Mouse (Mus musculus) thymus, postnatal 36 days (tissue): ENCODE results near the gene 1700003F12Rik.

Source experiments
- DNase-seq, 2 experiments: peaks; one replicate each; pipeline ENCODE4 v3.0.0; 2022; ENCODE audit warnings: mixed read lengths in 2 of 2

The 1700003F12Rik gene

DNA sequence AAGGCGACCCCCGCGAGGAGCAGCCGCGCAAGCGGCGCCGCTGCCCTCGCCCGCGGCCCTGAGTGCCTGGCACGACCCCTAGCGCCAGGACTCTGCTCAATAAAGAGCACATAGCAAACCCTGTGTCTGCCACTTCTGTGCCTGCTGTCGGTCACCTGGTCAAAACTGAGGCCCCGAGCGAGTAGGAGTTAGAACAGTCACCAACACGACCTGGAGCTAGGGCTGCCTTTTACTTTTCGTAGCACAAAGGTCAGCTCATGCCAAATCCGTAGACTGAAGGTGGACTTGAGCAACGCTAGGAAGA is 3.0 kb downstream of the 1700003F12Rik start:
- DNase-seq = no peak

DNA sequence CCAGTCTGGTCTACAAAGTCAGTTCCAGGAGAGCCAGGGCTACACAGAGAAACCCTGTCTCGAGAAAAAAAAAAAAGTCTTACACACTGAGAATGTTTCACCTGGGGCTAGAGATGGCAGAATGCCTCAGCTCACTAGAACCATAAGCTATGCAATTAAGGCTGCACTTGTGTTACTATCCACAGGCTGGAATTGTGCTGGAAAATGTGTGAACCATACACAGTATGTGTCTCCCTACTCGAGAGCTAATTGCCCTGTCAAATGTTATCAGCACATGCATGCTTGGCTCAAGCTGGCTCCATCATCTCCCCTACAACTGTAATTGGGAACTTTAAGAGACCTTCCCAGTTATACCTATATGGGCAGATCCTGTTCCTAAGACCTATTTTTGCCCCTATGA is 4.1 kb downstream of the 1700003F12Rik start:
- DNase-seq = no peak

DNA sequence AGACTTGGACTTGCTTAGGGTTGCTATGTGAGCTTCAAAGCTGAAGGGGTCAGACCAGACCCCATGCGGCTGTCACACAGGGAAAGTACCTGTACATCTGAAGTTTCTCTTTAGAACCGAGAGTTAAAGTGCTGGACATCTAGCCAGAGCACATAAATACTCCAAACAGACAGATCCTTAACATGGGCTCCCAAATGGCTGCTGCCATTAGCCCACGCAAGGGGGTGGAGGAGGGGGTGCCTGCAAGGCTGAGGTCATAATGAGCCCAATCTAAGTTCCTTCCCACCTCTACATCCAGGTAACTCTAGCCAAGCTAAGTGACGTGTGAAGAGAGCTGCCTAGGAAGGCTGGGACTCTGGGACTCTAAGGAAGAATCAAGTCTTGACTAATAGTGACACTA is 4.6 kb downstream of the 1700003F12Rik start, which contains the start of gene Actl10:
Gene Actl10 (plus strand): TSS at position 301 of the 400 bp plus-strand sequence.
- no peak for DNase-seq

DNA sequence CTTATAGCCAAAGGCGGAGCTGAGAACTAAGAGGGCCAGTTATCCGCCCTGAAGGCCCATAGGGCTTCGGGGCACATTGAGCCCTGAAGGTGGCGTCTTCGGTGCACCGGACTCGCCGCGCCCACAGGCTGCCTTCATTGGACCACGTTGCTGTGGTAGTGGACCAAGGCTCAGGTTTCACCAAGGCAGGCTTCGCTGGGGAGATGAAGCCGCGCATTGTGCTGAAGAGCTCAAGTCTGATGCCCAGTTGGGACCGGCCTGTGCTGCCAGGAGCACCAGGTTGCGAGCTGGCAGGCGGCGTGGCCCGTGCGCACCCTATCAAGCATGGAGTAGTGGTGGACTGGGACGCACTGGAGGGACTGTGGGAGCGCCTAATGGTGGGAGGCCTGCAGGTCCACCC is 5.0 kb downstream of the 1700003F12Rik start:
- DNase-seq = no peak

DNA sequence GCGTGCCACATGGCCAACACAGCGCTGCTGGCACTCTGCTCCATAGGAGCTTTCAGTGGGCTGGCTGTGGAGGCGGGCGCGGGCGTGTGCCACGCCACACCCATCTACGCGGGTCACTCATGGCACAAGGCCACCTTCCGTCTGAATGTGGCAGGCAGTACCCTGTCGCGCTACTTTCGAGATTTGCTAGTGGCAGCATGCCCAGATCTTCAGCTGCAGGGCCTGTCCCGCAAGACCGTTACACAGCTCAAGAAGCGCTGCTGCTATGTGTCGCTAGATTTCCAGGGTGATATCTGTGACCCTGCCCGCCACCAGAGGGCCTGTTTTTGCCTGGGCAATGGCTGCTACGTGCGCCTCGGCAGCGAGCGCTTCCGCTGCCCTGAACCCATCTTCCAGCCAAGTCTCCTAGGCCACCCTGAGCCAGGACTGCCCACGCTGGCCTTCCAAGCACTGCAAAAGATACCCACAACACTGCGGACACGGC is 5.6 kb downstream of the 1700003F12Rik start:
- DNase-seq = peak; percentile 80 to 81

DNA sequence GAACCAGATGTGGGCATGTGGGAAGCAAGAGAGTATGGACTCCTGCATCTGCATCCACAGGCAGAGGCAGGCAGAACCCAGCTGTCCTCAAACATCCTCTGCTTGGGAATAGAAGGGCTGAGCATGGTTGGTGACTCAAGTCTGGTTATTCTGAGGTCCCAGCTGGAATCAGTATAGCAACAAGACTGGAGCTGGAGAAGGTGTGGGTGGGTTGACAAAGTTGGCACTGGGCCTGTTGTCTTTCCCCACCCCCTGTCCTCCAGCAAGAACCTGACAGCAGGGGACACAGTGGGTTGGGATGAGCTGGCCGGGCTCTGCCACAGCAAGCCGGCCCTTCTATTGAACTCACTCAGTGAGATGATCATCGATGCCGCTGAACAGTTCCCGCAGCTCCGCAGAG is 8.3 kb downstream of the 1700003F12Rik start:
- no peak for DNase-seq

DNA sequence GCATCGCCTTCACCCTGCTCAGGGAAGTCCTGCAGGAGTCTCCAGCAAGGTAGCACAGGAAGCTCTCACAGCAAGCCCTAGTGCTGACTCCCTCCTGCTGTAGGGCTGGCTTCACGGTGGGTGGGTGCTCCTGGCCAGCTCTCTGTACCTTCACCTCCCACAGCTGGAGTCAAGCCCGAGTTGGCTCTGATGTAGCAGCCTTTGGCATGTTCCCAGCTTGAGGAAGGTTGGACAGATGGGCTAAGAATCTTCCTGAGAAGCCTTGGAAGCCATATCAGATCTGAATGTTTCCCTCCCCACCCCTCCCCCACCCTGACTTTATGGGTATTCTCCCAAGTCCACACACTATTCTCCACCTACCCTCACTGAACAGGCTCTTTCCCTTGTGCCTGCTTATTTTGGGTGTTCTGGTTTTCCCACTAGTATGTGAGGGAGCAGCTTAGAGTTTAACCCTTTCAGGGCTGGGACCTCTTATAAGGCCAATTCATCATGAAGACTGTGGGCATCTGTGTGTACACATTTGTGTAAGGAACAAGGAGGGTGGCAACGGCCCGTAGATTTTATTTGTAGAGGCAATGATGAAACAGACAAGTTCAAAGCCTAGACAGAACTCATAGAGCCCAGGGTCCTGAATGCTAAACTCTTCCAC is 10.4 kb downstream of the 1700003F12Rik start:
- no peak for DNase-seq

DNA sequence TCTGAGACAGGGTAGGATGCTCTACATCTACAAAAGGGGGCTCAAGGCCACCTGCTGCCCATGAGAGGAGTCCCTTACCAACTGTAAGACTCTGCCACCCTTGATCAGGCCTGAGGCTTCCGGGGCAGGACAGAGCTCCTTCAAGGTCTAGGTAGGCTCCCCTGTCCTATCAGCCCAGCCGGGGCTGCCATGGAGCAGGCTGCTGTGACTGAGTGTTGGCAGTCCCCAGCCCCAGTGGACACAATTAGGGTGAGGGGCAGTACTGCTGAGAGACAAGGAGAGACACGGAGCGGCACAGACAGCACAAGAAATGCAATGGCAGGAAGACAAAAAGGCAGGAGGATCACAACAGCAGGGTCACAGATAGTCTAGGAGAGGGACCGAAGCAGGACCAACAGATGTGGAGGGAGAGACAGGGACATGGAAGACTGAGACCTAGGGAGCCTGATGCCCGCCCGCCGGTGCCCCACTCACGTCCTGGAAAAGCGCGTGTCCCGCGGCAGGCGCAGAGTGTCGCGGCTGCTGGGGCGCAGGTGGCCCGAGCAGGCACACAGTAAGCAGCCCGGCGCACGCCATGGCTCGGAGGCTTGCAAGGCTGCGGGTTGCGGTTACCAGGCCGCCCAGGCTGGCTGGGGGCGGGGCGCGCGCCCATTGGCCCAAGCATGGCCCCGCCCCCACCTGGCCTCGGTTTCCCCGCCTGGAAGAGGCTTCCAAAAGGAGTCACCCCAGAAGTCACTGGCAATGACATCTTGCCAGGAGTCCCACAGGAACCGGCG is 11.6 kb downstream of the 1700003F12Rik start, which contains the start of gene Necab3:
Gene Necab3 (minus strand): TSS at position 627 of the 776 bp plus-strand sequence.
- DNase-seq = peak; percentile 67 to 77

DNA sequence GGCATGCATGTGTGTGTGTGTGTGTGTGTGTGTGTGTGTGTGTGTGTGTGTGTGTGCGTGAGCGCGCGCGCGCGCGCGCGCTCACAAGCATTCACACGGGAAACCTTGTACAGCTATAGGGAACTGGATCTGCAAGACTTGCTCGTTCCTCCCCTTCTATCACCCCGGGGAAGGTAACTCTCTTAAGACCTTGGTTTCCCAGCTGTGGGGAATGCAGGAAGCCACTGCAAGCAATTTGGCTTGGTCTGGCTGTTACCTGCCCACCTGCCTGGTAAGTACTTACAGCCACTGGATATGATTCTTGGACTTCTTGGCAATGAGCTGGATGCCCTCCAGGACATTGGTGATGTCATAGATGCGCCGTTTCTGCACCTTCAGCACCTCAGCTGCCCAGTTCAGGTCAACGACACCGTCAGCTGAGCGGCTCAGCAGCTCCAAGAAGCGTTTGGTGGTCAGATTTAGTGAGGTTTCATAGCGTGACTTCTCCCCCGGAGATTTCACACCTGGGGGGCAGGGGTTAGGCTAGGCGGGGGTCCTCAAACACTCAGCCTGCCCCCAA is 16.8 kb downstream of the 1700003F12Rik start:
- no peak for DNase-seq

DNA sequence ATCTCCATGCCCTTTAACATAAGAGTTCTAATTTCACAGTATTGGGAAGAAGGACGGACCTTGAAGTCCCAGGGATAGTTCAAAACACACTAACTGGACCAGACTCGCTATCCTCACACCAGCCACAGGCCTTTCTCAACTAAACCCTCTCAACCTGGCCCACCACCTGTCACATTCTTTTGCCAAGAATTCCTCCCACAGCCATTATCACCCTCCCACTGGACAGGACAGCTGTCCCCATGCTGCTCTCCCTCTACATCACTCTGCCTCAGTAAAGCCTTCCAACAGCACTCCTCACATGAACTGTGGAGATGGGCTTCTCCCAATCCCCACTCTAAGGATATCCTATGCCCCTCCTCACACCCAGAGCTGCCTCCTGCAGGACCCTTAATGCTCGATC is 18.7 kb downstream of the 1700003F12Rik start:
- no peak for DNase-seq

DNA sequence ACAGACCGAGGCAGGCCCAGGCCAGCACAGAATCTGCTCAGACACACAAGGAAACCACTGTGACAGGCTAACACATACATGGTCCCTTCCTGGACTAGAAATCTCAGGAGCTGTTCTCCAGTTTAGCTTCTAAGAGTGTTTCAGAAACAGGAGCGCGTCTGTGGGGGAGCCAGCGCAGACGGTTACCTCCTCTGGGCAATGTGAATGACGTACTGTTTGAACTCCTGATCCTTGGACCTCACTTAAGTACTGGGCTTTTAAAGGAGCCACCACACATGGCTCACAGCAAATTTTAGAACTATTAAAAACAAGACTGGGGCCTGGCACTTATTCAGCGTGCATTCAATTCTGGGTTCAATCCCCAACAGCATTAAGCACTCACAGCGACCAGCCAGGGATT is 19.8 kb downstream of the 1700003F12Rik start:
- DNase-seq = no peak

DNA sequence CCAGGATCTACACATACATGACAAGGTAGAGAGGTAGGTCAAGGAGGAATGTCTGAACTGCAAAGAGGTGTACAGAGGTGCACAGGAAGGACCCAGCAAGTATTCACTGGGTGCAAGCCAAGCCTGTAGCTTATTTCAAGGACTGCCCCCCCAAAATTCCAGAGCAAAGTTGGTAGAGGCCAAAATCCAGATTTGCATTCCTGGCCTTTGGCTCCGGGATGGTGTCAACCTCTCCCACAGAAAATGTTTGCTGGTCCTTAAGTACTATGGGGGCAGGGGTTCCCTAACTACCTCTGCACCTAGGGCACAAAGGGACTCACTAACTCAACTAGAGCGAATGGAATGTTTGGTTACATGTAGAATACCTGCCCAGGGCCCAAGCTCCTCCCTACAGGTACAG is 20.9 kb downstream of the 1700003F12Rik start:
- DNase-seq = no peak

DNA sequence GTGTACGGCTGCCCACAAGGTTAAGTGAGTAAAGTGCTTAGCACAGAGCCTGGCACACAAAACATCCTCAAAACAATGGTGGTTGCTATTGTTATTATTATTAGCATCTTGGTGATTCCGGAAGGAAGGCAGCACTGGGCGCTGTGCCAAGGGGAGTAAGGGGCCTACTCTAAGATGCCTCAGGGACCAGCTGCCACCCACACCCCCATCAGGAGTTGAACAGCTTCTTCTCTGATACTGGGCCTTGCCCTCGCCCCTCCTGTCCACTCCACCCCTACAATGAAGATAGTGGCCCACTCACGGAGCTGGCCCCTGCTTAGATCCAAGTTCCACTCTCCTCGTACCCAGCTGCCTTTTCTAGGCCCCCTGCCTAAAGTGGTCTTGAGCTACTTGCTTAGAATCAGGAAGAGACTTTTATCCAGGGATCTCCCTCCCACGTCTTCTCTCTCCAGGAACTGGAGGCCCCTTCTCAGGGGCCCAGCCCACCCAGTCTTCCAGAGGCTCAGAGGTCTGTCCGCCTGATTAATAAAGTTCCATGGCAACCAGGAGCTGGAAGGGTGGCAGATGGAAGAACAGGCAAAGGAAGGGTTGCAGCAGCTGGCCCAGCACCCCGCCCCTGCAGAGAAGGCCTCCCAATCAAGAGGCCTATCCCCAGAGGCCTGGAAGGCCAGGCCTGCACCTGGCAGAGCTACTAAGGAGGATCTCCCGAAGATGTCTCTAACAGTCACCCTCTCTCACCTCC is 21.6 kb downstream of the 1700003F12Rik start:
- no peak for DNase-seq

DNA sequence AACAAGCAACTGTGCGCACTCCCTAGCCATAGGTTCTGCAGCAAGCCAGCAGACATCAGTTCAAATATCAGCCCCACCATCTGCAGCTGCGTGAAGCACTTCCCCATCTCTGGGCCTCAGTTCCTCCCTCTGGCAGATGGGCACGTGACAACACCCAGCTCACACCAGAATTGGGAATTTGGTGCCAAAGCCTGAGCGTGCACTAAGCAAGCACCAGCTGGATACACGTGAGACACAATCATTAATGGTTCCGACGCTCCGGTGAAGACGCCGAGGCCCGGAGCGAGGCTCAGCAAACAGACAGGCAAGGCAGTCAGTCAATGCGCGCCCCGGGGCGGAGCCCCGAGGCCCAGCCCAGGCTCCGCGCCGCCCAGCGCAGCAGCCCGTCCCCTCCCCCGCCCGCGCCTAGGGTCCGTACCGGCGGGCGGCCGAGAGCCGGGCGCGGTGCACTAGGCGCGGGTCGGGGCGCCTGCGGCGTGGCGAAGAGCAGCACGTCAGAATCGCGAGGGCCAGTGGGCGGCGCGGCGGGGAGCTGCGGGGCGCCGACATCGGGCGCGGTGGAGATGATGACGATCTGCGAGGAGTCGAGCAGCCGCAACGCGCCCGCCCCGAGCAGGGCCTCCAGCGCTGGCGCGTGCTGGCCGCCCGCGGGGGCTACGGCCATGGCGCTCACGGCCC is 22.3 kb downstream of the 1700003F12Rik start:
- peak; percentile 67 to 75 for DNase-seq

DNA sequence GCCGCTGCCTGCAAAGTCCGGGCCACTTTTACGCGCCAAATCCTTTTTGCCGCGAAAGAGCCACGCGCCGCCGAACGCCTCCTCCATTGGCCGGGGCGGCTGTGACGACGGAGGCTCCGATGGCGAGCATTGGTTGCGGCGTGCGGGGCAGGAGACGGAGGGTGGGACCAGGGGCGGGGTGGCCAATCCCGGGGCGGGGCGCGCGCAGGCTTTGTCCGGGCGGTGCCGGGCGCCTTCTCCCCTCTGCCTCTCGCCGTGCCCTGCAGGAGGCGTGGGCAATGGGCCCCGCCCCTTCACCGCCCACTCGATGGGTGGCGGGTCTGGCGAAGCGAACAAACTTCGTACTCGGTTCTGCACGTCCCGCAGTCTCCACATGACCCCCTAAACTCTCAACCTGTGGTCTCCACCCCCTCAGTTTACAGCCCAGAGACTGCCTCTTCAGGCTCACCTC is 23.0 kb downstream of the 1700003F12Rik start, which contains the start of gene E2f1:
Gene E2f1 (minus strand): TSS at position 57 of the 451 bp plus-strand sequence.
- peak; percentile 93 to 96 for DNase-seq

DNA sequence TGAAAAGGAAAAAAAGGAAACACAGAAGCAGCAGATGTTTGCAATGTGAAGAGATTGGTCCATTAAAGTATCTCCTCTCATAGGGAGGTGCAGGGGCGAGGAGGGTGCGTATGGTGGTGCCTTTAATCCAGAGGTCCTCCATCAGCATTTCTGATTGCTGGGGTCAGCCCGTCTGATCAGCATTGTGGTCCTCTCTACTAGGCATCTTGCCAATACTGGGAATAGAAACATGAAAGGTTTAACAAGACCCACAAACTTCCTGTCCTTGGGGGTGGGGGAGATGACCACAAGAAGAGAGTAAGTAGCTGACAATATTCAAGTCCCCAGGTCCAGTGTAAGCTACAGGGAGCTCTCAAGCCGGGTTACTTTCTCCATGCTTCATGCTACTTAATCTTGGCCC is 23.8 kb downstream of the 1700003F12Rik start:
- no peak for DNase-seq

DNA sequence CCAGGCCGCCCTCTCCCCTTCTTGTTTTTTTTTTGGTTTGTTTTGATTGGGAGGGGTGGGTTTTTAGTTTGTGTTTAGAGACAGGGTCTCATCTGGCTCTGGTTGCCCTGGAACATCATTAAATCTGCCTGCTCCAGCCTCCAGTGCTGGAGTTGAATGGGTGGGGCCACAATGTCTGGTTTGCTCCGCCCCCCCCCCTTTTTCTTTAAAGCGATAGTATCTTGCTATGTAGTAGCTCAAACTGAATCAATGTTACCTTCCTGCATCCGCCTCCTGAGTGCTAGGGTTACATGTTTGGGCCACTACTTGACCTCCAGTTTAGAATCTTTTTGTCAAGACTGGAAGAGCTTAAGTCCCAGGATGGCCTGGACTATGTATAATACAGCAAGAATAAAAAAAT is 24.4 kb downstream of the 1700003F12Rik start:
- no peak for DNase-seq

DNA sequence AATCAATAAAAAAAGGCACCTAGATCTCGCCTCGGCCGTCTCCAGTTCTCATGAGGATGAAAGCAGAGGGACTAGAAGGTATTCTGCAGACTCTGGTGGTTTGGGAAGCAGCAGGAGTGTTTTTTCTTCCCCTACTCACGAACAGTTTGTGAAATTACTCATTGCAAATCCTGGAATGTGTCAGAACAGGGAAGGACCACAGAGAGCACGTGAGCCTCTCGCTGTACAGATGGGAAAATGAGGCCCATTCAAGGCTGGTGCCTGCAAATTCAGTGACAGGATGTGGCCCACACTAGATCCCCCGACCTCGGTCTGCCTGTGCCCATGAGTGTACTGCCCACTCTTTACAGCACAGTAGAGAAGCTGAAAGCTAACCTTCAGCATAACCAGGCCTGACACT is 25.1 kb downstream of the 1700003F12Rik start:
- no peak for DNase-seq

DNA sequence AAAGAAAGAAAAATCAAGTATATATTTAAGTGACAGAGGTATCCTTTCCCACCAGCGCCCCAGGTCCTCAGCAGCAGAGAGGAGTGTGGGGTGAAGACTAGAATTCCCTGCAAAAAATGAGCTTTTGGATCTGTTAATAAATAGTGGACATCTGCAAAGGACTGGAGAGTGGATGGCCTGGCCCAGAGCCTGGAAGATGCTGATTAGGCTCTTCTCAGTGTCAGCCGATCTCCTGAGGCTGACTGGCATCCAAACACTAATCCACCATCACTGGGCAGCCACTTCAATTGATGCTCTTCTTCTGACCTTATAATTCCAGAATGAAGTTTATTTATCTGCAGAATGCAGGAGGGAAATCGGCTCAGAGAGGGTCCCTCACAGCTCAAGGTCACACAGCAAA is 26.1 kb downstream of the 1700003F12Rik start:
- DNase-seq = no peak

DNA sequence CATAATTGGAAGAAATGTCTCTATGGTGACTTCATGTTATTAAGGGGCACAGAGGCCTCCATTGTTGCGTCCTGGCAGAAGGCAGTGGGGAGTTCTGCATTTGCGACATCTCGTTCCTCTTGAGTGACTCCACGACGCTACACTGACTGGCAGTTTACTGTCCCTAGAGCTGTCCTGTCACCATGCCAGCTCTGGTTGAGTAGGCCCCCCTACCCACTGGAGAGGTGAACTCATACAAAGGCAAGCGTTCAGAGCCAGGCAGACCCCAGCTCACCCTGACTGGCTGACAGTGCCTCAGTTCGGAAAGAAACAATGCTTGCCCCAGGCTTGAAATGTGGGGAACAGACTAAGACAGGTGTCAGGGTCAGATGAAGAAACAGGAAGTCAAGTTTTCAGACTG is 27.4 kb downstream of the 1700003F12Rik start:
- DNase-seq = no peak

DNA sequence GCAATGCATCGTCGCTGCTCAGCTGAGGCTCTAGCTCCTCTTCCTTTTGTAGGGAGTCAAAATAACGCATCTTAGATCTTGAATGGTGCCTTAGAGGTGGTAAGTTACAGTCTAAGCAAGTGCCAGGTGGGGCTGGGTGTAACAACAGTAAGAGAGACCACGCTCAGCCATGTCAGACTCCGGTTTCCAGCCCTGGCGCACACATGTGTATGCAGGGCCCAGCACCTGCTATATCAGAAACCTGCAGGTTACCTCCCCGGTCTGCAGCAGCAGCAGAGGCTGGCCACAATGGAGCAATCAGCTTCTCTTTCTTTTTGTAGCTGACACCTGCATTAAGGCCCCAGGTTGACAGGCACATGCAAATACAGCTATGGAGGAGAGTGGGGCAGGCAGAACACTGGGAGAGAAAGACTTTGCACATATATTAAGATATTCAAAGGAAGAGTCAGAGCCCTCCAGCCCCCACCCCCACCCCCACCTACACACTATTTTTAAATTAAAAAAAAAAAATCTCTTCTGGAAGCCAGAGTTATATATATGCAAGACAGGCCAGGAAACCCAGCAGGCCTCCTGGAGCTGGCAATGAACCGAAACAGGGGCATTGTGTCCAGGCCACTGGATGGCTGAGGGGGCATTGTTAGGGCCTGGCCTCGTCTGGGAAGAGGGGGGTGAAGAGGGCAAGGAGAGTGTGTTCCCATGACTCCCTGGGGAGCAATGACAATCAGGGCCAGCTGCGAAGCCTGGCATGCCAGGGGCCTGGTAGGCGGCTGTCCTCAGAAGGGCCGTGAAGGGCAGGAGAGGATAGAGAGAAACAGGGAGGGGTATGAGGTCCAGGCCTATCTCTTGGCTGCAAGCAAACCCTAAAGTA is 30.2 kb downstream of the 1700003F12Rik start:
- DNase-seq = peak; percentile 44 to 71

DNA sequence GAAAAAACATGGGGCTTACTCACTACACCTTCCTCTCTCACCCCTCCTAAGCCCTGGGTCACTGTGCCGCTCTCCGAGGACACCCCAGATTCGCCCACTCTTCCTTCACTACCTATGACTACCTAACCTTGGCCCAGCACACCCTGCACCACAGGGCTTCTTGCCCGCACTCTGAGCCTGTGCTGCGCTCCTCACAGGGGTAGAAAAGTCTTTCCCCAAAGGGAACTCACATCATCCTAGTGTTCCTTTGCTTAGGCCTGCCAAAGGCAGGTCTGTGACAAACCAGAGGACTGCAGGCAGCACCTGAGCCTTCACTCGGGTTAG is 30.8 kb downstream of the 1700003F12Rik start:
- DNase-seq = no peak
